Mouse (Mus musculus) C2C12 (cell line): Measurements from ENCODE around the gene Fxn.

Experiments used
- CTCF ChIP-seq: IDR thresholded peaks from one replicate; pipeline ENCODE4 v1.5.1; 2011; ENCODE audit not compliant: control insufficient read depth, insufficient read depth, insufficient read length
- MAX ChIP-seq: IDR thresholded peaks from one replicate; pipeline ENCODE4 v1.6.1; 2011; ENCODE audit warnings: mild to moderate bottlenecking, control low read depth
- MYOD1 ChIP-seq: IDR thresholded peaks from one replicate; pipeline ENCODE4 v1.6.1; 2011; ENCODE audit warnings: low read depth; ENCODE audit not compliant: control insufficient read depth, insufficient read length

DNA sequence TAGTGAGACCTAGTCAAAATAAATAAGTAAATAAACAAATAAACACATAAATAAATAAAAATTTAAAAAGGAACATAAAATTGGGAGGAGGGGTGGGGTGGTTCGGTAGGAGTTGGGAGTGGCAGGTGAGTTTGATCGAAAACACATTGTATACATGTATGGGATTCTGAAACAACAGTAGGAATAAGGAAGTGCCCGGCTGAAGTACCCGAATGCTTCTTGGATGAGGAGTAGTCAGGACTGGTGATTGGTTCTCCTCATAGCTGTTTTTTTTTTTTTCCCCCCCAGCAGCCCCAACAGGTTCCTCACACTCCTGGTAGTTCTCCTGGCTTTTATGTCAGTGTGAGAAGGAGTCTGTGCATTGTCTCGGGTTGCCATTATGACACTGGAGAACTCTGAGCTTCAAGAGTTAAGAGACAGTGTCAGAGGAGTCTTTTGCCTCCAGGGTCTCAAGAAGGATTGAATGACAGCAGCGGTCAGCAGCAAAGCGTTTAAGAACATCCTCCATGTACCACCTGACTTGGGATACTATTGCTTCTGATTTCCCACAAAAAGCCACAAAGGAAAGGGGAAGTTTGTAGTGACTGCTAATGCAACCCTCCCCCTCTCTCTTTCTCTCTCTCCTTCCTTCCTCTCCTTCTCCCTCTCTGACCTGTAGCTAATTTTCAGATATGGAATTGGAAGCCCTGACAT is 1.0 kb upstream of the Fxn start:
- TF ChIP-seq CTCF (no peak), MAX (no peak), MYOD1 (no peak)
